In genomic region chr2:77777047-77777686, GRCm38 (mm10) we compare ENCODE assay signal across 17 mouse cellular contexts. TPM values are rescaled to one million over a fixed set of nuclear protein-coding genes. Genes with fewer than 3 reads are reported as not detected.
DNase-seq lines count a peak whose midpoint lies in the region; ATAC-seq and TF ChIP-seq lines count a peak whose summit lies in the region.
"Had no signal": no experiment of that assay in that cellular context is flagged by ENCODE, and none has a peak within 500 bp of the region (broad histone marks: within the 10 kb centered on the region; RNA-seq: fewer than 3 reads in every experiment).

No protein-coding gene starts in this region.

- no peaks in the 10 kb centered on the region for H3K9me3 ChIP-seq in hindbrain, embryonic 11.5 days (ENCODE audit: control insufficient read depth, low read length)
- H3K9me3 ChIP-seq in hindbrain, embryonic 14.5 days (ENCODE audit: control insufficient read depth, low read length), result no peaks in the 10 kb centered on the region
- no peaks in the 10 kb centered on the region for H3K9me3 ChIP-seq in forebrain, postnatal 0 days (ENCODE audit: low read length)
- no peaks in the 10 kb centered on the region for H3K9me3 ChIP-seq in midbrain, embryonic 15.5 days
- H3K9me3 ChIP-seq: hindbrain, embryonic 15.5 days; limb, embryonic 10.5 days; liver, embryonic 12.5 days; neural tube, embryonic 12.5 days; stomach, embryonic 15.5 days had no signal

- TF ChIP-seq CTCF in forebrain, postnatal 0 days (IDR thresholded peaks at IDR 0.05; ENCODE audit: low read depth), result no peak

- ATAC-seq in hindbrain, embryonic 11.5 days (ENCODE audit: low FRiP score), result peak; percentile 47; the same call in 1 of the 2 replicates
- ATAC-seq in hindbrain, embryonic 14.5 days (ENCODE audit: low FRiP score), result no peak
- no peak for ATAC-seq in forebrain, postnatal 0 days
- ATAC-seq in midbrain, embryonic 15.5 days (replicated peaks), result peak; percentile 38; the same call in 1 of the 2 replicates
- no peak for ATAC-seq in frontal cortex, adult (ENCODE audit: low TSS enrichment)
- ATAC-seq: intestine, postnatal 0 days; liver, embryonic 12.5 days had no signal

- H3K4me1 ChIP-seq in hindbrain, embryonic 11.5 days (replicated peaks; ENCODE audit: control insufficient read depth, insufficient read depth, low read length), result no peaks in the 10 kb centered on the region
- H3K4me1 ChIP-seq in hindbrain, embryonic 14.5 days (replicated peaks; ENCODE audit: control insufficient read depth, insufficient read depth, low read length), result no peaks in the 10 kb centered on the region; the same call in 1 of the 2 replicates
- peaks cover 8% of the 10 kb centered on the region; the same call in 1 of the 2 replicates for H3K4me1 ChIP-seq in forebrain, postnatal 0 days (ENCODE audit: insufficient read depth)
- H3K4me1 ChIP-seq in midbrain, embryonic 15.5 days, result peaks cover 10% of the 10 kb centered on the region
- H3K4me1 ChIP-seq: hindbrain, embryonic 15.5 days; liver, embryonic 12.5 days; neural tube, embryonic 12.5 days; stomach, embryonic 15.5 days had no signal

- H3K27ac ChIP-seq in hindbrain, embryonic 11.5 days (ENCODE audit: low read depth, low read length), result no peak overlapping the region
- H3K27ac ChIP-seq in hindbrain, embryonic 14.5 days, result no peak overlapping the region
- H3K27ac ChIP-seq in forebrain, postnatal 0 days (ENCODE audit: low read depth, low read length), result no peak overlapping the region
- no peak overlapping the region for H3K27ac ChIP-seq in midbrain, embryonic 15.5 days
- H3K27ac ChIP-seq: hindbrain, embryonic 15.5 days; limb, embryonic 10.5 days; liver, embryonic 12.5 days; neural tube, embryonic 12.5 days; stomach, embryonic 15.5 days had no signal

- DNase-seq in hindbrain, embryonic 11.5 days (ENCODE audit: low spot score), result no peak
- DNase-seq in hindbrain, embryonic 14.5 days (ENCODE audit: low spot score), result no peak
- DNase-seq in embryo, embryonic 11 days, result peak; percentile 23
- DNase-seq in forebrain, postnatal 0 days, result no peak
- DNase-seq in cerebellum, postnatal 36 days, result no peak
- DNase-seq: cerebellum, adult 18-20 months; heart, postnatal 10 days; spleen, adult 18-20 months had no signal

- H3K36me3 ChIP-seq in hindbrain, embryonic 11.5 days (ENCODE audit: control insufficient read depth, insufficient read depth, low read length), result no peaks in the 10 kb centered on the region
- no peaks in the 10 kb centered on the region for H3K36me3 ChIP-seq in hindbrain, embryonic 14.5 days (replicated peaks; ENCODE audit: control insufficient read depth, insufficient read depth)
- H3K36me3 ChIP-seq in forebrain, postnatal 0 days (ENCODE audit: insufficient read depth), result no peaks in the 10 kb centered on the region
- no peaks in the 10 kb centered on the region for H3K36me3 ChIP-seq in midbrain, embryonic 15.5 days (replicated peaks)
- H3K36me3 ChIP-seq: G1E; hindbrain, embryonic 15.5 days; limb, embryonic 10.5 days; liver, embryonic 12.5 days; neural tube, embryonic 12.5 days; stomach, embryonic 15.5 days had no signal

- 71% methylated on average over 10 of the region's 10 CpGs for WGBS in hindbrain, embryonic 11.5 days
- 64% methylated on average over 10 of the region's 10 CpGs for WGBS in hindbrain, embryonic 14.5 days
- 15% methylated on average over 10 of the region's 10 CpGs for WGBS in forebrain, postnatal 0 days
- WGBS in midbrain, embryonic 15.5 days, result 14% methylated on average over 10 of the region's 10 CpGs

- H3K27me3 ChIP-seq in hindbrain, embryonic 11.5 days (ENCODE audit: control insufficient read depth, insufficient read depth, low read length), result no peaks in the 10 kb centered on the region
- H3K27me3 ChIP-seq in hindbrain, embryonic 14.5 days (ENCODE audit: control insufficient read depth, insufficient read depth, low read length), result no peaks in the 10 kb centered on the region
- no peaks in the 10 kb centered on the region for H3K27me3 ChIP-seq in forebrain, postnatal 0 days (ENCODE audit: insufficient read depth, low read length)
- no peaks in the 10 kb centered on the region for H3K27me3 ChIP-seq in midbrain, embryonic 15.5 days (replicated peaks)
- H3K27me3 ChIP-seq: hindbrain, embryonic 15.5 days; liver, embryonic 12.5 days; neural tube, embryonic 12.5 days; stomach, embryonic 15.5 days had no signal

- no peak overlapping the region for H3K4me3 ChIP-seq in hindbrain, embryonic 11.5 days (ENCODE audit: low read depth, low read length)
- no peak overlapping the region for H3K4me3 ChIP-seq in hindbrain, embryonic 14.5 days (replicated peaks; ENCODE audit: low read length)
- no peak overlapping the region for H3K4me3 ChIP-seq in forebrain, postnatal 0 days (ENCODE audit: low read depth, low read length)
- no peak overlapping the region for H3K4me3 ChIP-seq in midbrain, embryonic 15.5 days
- H3K4me3 ChIP-seq: hindbrain, embryonic 15.5 days; limb, embryonic 10.5 days; liver, embryonic 12.5 days; neural tube, embryonic 12.5 days; stomach, embryonic 15.5 days had no signal

- H3K4me2 ChIP-seq in hindbrain, embryonic 11.5 days (replicated peaks; ENCODE audit: low read depth, low read length), result no peak overlapping the region
- no peak overlapping the region for H3K4me2 ChIP-seq in hindbrain, embryonic 14.5 days (replicated peaks)
- H3K4me2 ChIP-seq in forebrain, postnatal 0 days (ENCODE audit: low read depth), result peak overlapping the region; percentile 5; the same call in 1 of the 2 replicates
- peak overlapping the region; percentile 21 for H3K4me2 ChIP-seq in midbrain, embryonic 15.5 days
- H3K4me2 ChIP-seq: hindbrain, embryonic 15.5 days; liver, embryonic 12.5 days; neural tube, embryonic 12.5 days; stomach, embryonic 15.5 days had no signal

- H3K9ac ChIP-seq in hindbrain, embryonic 11.5 days (ENCODE audit: low read depth, low read length), result no peak overlapping the region
- H3K9ac ChIP-seq in hindbrain, embryonic 14.5 days, result no peak overlapping the region
- no peak overlapping the region for H3K9ac ChIP-seq in forebrain, postnatal 0 days
- no peak overlapping the region for H3K9ac ChIP-seq in midbrain, embryonic 15.5 days
- H3K9ac ChIP-seq: hindbrain, embryonic 15.5 days; liver, embryonic 12.5 days; neural tube, embryonic 12.5 days; stomach, embryonic 15.5 days had no signal

RNA-seq across cellular contexts. Expression of gene Zfp385b, which starts 42.3 kb away (rescaled TPM):
- polyA plus RNA-seq in hindbrain, embryonic 11.5 days (2014; fragmentation: Nextera tagmentation; extraction: Ambion mirVana), result 1.5 and 2.5 TPM in 2 replicates
- 14.1 and 14.5 TPM in 2 replicates for polyA plus RNA-seq in hindbrain, embryonic 14.5 days (2014; fragmentation: Nextera tagmentation; extraction: Ambion mirVana)
- 9.5 and 10.0 TPM in 2 replicates for total RNA-seq in forebrain, postnatal 0 days (2014; rRNA removed)
- 18.5 and 20.4 TPM in 2 replicates for polyA plus RNA-seq in forebrain, postnatal 0 days (2015; fragmentation: Nextera tagmentation; extraction: Ambion mirVana)
- 10.9 and 13.2 TPM in 2 replicates for polyA plus RNA-seq in midbrain, embryonic 15.5 days (2015; fragmentation: Nextera tagmentation; extraction: Ambion mirVana)
- polyA plus RNA-seq: G1E had no signal

Comparison
In these comparisons a context has a peak if more than half of its experiments do, and no peak if none do; other contexts are left out.
1. ATAC-seq: peak in hindbrain, embryonic 11.5 days (single experiment) and midbrain, embryonic 15.5 days (single experiment); none in hindbrain, embryonic 14.5 days (single experiment), forebrain, postnatal 0 days (single experiment) and frontal cortex, adult (single experiment).
2. H3K4me2 ChIP-seq: peak in forebrain, postnatal 0 days (single experiment) and midbrain, embryonic 15.5 days (single experiment); none in hindbrain, embryonic 11.5 days (single experiment) and hindbrain, embryonic 14.5 days (single experiment).